Mouse (Mus musculus): ENCODE measurements around the gene Gphn. TPM values are rescaled to one million over a fixed set of nuclear protein-coding genes. Genes with fewer than 3 reads are reported as not detected.

The Gphn gene
- polyA plus RNA-seq, 1 experiment from 2014 or later, result 17.8 TPM

DNA sequence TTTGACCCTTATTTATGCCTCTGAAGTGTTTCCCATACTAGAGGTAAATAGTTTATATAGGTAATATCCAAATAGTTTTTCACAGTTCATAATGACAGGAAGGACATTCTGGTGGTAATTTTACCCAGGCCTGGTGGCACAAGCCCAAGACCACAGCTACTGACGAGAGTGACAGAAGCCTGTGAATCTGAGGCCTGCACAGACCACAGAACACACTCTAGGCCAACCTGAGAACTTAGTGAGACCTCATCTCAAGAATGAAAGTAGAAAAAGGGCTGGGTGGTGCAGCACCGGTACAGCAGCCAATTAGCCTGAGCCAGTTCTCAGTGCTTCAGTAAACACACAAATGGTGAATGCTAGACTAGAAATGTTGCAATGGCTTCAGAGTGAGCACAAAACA is 491.6 kb downstream of the Gphn start:
- H3K4me2 ChIP-seq (replicated peaks; ENCODE audit: low read depth, low read length), result no peak overlapping the region
- 87% methylated on average over 2 of the region's 2 CpGs for WGBS
- no peak for ATAC-seq (ENCODE audit: low FRiP score, low TSS enrichment)

DNA sequence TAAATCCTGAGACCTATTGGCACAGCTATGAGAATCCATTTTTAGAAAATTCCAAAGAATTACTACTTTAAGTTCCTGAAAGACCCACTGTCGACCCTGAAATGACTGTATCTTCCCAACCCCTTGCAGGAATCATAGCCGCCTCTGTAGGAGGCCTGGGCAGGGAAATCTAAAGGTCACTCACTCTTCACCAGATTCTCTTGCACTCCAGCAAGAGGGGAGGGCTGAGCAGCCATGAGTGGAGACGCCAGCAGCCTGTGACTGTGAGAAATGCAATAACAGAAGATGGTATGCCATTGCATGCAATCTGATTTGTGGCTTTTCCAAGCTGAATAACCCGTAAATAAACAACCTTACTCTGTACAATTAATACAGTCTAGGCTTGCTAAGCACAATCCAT is 501.5 kb downstream of the Gphn start:
- Histone ChIP-seq H3K9ac (ENCODE audit: low read depth, low read length) (no peak overlapping the region), H3K27me3 (ENCODE audit: control insufficient read depth, insufficient read depth, low read length) (no peaks in the 10 kb centered on the region), H3K4me3 (ENCODE audit: low read length) (no peak overlapping the region), H3K4me1 (ENCODE audit: control insufficient read depth, insufficient read depth, low read length) (no peaks in the 10 kb centered on the region), H3K27ac (ENCODE audit: low read depth, low read length) (no peak overlapping the region), H3K4me2 (replicated peaks; ENCODE audit: low read depth, low read length) (no peak overlapping the region), H3K36me3 (ENCODE audit: control insufficient read depth, insufficient read depth, low read length) (no peaks in the 10 kb centered on the region), H3K9me3 (ENCODE audit: control insufficient read depth, low read length) (no peaks in the 10 kb centered on the region)
- WGBS, result 49% methylated on average over 4 of the region's 4 CpGs
- ATAC-seq (ENCODE audit: low FRiP score, low TSS enrichment), result no peak

More for the DNA sequence above, 491.6 kb downstream of the Gphn start:
- Histone ChIP-seq H3K27ac (ENCODE audit: low read depth, low read length) (no peak overlapping the region), H3K9ac (ENCODE audit: low read depth, low read length) (no peak overlapping the region), H3K4me1 (ENCODE audit: control insufficient read depth, insufficient read depth, low read length) (no peaks in the 10 kb centered on the region), H3K27me3 (ENCODE audit: control insufficient read depth, insufficient read depth, low read length) (no peaks in the 10 kb centered on the region), H3K36me3 (ENCODE audit: control insufficient read depth, insufficient read depth, low read length) (no peaks in the 10 kb centered on the region), H3K4me3 (ENCODE audit: low read length) (no peak overlapping the region), H3K9me3 (ENCODE audit: control insufficient read depth, low read length) (no peaks in the 10 kb centered on the region)

Other genes starting within 250 kb of the Gphn start
- not detected in 2 replicates for gene Gm6657, start 32.1 kb upstream of the Gphn start, polyA plus RNA-seq (2014; fragmentation: Nextera tagmentation; extraction: Ambion mirVana)